Mouse (Mus musculus) olfactory bulb, adult 2 months (tissue): ENCODE data around the gene Fcrl5.
A peak's percentile ranks its signal among the peaks of the same experiment; 100 is the strongest.

ENCODE experiments used
- CTCF ChIP-seq: fragments of 200-500 bp; IDR thresholded peaks from 2 replicates; pipeline ENCODE4 v1.5.1; 2012; ENCODE audit warnings: low read depth, mild to moderate bottlenecking, low read length, moderate library complexity; ENCODE audit not compliant: insufficient read depth
- POLR2A ChIP-seq: fragments of 200-500 bp; IDR thresholded peaks from 2 replicates; pipeline ENCODE4 v1.6.1; 2012; ENCODE audit warnings: mild to moderate bottlenecking, low read depth, low read length, moderate library complexity; ENCODE audit not compliant: insufficient read depth

GRCm38 (mm10) chr3:87525043-87525836, 89.7 kb downstream of the Fcrl5 start, which contains the start of gene Etv3:
- 0 out of 2 replicates have a peak, but pooled peaks have one; percentile 9 for TF ChIP-seq CTCF
- TF ChIP-seq POLR2A = peak; percentile 95
